17 mouse cellular contexts compared by ENCODE assay signal in genomic region chr2:6991010-6991421, GRCm38 (mm10).
DNase-seq lines count a peak whose midpoint lies in the region; ATAC-seq and TF ChIP-seq lines count a peak whose summit lies in the region.
"Had no signal": no experiment of that assay in that cellular context is flagged by ENCODE, and none has a peak within 500 bp of the region (broad histone marks: within the 10 kb centered on the region; RNA-seq: fewer than 3 reads in every experiment).

No protein-coding gene starts in this region.

- no peak for TF ChIP-seq EP300 in heart, adult 2 months (IDR thresholded peaks at IDR 0.05; ENCODE audit: insufficient read depth, low read depth, low read length)

- H3K27me3 ChIP-seq in heart, adult 2 months (ENCODE audit: control insufficient read depth, insufficient read depth, low read length): no peaks in the 10 kb centered on the region
- no peaks in the 10 kb centered on the region for H3K27me3 ChIP-seq in lung, embryonic 16.5 days (ENCODE audit: control insufficient read depth, insufficient read depth, low read depth, low read length)
- H3K27me3 ChIP-seq in heart, embryonic 16.5 days (ENCODE audit: control insufficient read depth, insufficient read depth, low read length): no peaks in the 10 kb centered on the region
- H3K27me3 ChIP-seq: hindbrain, embryonic 15.5 days; intestine, embryonic 15.5 days had no signal

- intact Hi-C loops in heart, adult 2 months (cut with DNase I): no loop called here
- intact Hi-C loops in gastrocnemius, adult 2 months (cut with DNase I): no loop called here

- no peak for TF ChIP-seq CTCF in heart, adult 2 months (IDR thresholded peaks at IDR 0.05)
- TF ChIP-seq CTCF in lung, adult 2 months (IDR thresholded peaks at IDR 0.05; ENCODE audit: insufficient read depth, low read length): no peak
- TF ChIP-seq CTCF in gastrocnemius, adult 2 months (IDR thresholded peaks at IDR 0.05): no peak

- H3K36me3 ChIP-seq in heart, adult 2 months (ENCODE audit: control insufficient read depth, insufficient read depth, low read length): no peaks in the 10 kb centered on the region
- no peaks in the 10 kb centered on the region for H3K36me3 ChIP-seq in lung, embryonic 16.5 days (ENCODE audit: control insufficient read depth, insufficient read depth, low read length)
- no peaks in the 10 kb centered on the region for H3K36me3 ChIP-seq in heart, embryonic 16.5 days (ENCODE audit: control insufficient read depth, insufficient read depth)
- H3K36me3 ChIP-seq: hindbrain, embryonic 15.5 days; intestine, embryonic 15.5 days; limb, embryonic 10.5 days; midbrain, embryonic 10.5 days had no signal

- no peak for TF ChIP-seq POLR2A in heart, adult 2 months (IDR thresholded peaks at IDR 0.05; ENCODE audit: insufficient read depth, low read depth, low read length)
- no peak for TF ChIP-seq POLR2A in lung, adult 2 months (IDR thresholded peaks at IDR 0.05; ENCODE audit: borderline replicate concordance, extremely low read depth, low read depth, low read length)

- 48% methylated on average over 5 of the region's 5 CpGs for WGBS in heart, adult 2 months
- 53% methylated on average over 5 of the region's 5 CpGs for WGBS in lung, embryonic 16.5 days
- 58% methylated on average over 5 of the region's 5 CpGs for WGBS in lung, adult 2 months
- 35% methylated on average over 5 of the region's 5 CpGs for WGBS in heart, embryonic 16.5 days

- peak; percentile 57 for ATAC-seq in lung, embryonic 16.5 days (ENCODE audit: low read depth)
- peak; percentile 76 for ATAC-seq in heart, embryonic 16.5 days (replicated peaks; ENCODE audit: extremely low read depth, insufficient read depth, low FRiP score)
- ATAC-seq: forebrain, embryonic 14.5 days; intestine, embryonic 15.5 days; liver, postnatal 0 days had no signal

- H3K4me2 ChIP-seq in lung, embryonic 16.5 days (ENCODE audit: low read depth, low read length): no peak overlapping the region
- peak overlapping the region; percentile 41; the same call in 1 of the 2 replicates for H3K4me2 ChIP-seq in heart, embryonic 16.5 days (ENCODE audit: low read depth, low read length)
- H3K4me2 ChIP-seq: hindbrain, embryonic 15.5 days; intestine, embryonic 15.5 days had no signal

- H3K27ac ChIP-seq in heart, adult 2 months: peak overlapping the region; percentile 51
- no peak overlapping the region for H3K27ac ChIP-seq in lung, embryonic 16.5 days (ENCODE audit: low read length)
- peak overlapping the region; percentile 72 for H3K27ac ChIP-seq in heart, embryonic 16.5 days (ENCODE audit: low read length)
- no peak overlapping the region for H3K27ac ChIP-seq in gastrocnemius, adult 2 months
- H3K27ac ChIP-seq: hindbrain, embryonic 15.5 days; intestine, embryonic 15.5 days; limb, embryonic 10.5 days; midbrain, embryonic 10.5 days had no signal

- H3K4me1 ChIP-seq in heart, adult 2 months (ENCODE audit: control insufficient read depth, insufficient read depth, low read length): no peaks in the 10 kb centered on the region; the same call in 1 of the 2 replicates
- H3K4me1 ChIP-seq in lung, embryonic 16.5 days (replicated peaks; ENCODE audit: control insufficient read depth, insufficient read depth, low read length): no peaks in the 10 kb centered on the region; the same call in 1 of the 2 replicates
- no peaks in the 10 kb centered on the region for H3K4me1 ChIP-seq in lung, adult 2 months (ENCODE audit: control insufficient read depth, insufficient read depth, low read length)
- peaks cover 12% of the 10 kb centered on the region for H3K4me1 ChIP-seq in heart, embryonic 16.5 days (ENCODE audit: control insufficient read depth, insufficient read depth, low read length)
- H3K4me1 ChIP-seq: hindbrain, embryonic 15.5 days; intestine, embryonic 15.5 days; limb, embryonic 10.5 days had no signal

- no peak overlapping the region for H3K4me3 ChIP-seq in heart, adult 2 months
- no peak overlapping the region for H3K4me3 ChIP-seq in lung, embryonic 16.5 days (ENCODE audit: low read length)
- H3K4me3 ChIP-seq in lung, adult 2 months (replicated peaks; ENCODE audit: extremely low read depth, low read depth, low read length): no peak overlapping the region
- 0 out of 2 replicates have a peak overlapping the region, but pooled peaks have one; percentile 12 for H3K4me3 ChIP-seq in heart, embryonic 16.5 days (ENCODE audit: low read length)
- H3K4me3 ChIP-seq in gastrocnemius, adult 2 months: no peak overlapping the region
- H3K4me3 ChIP-seq: hindbrain, embryonic 15.5 days; intestine, embryonic 15.5 days; limb, embryonic 10.5 days; midbrain, embryonic 10.5 days had no signal

- no peaks in the 10 kb centered on the region for H3K9me3 ChIP-seq in lung, embryonic 16.5 days (ENCODE audit: control insufficient read depth, low read length)
- no peaks in the 10 kb centered on the region for H3K9me3 ChIP-seq in heart, embryonic 16.5 days (replicated peaks; ENCODE audit: control insufficient read depth, low read length)
- H3K9me3 ChIP-seq: hindbrain, embryonic 15.5 days; intestine, embryonic 15.5 days; limb, embryonic 10.5 days; midbrain, embryonic 10.5 days had no signal

- H3K9ac ChIP-seq in heart, adult 2 months (ENCODE audit: low read depth, low read length): no peak overlapping the region
- H3K9ac ChIP-seq in lung, embryonic 16.5 days (ENCODE audit: low read length): no peak overlapping the region
- H3K9ac ChIP-seq in heart, embryonic 16.5 days (ENCODE audit: low read length): no peak overlapping the region
- H3K9ac ChIP-seq: hindbrain, embryonic 15.5 days; intestine, embryonic 15.5 days; liver, postnatal 0 days had no signal

- H3K79me2 ChIP-seq in heart, adult 2 months (replicated peaks; ENCODE audit: control insufficient read depth, insufficient read depth, low read length): no peaks in the 10 kb centered on the region

- peak in 1 of 2 experiments; percentile 30 for DNase-seq in heart, adult 2 months
- no peak for DNase-seq in heart, adult 8-10 months (ENCODE audit: low spot score)
- no peak for DNase-seq in lung, adult 2 months
- DNase-seq in adrenal gland, postnatal 36 days: no peak
- no peak for DNase-seq in gastrocnemius, adult 2 months
- DNase-seq: B cell, adult 2 months; cerebellum, adult 8-10 months; kidney, postnatal 36 days; liver, postnatal 0 days; thymus, adult 2 months had no signal

Comparison
In these comparisons a context has a peak if more than half of its experiments do, and no peak if none do; other contexts are left out.
1. H3K27ac ChIP-seq: peak in heart, adult 2 months (single experiment) and heart, embryonic 16.5 days (single experiment); none in lung, embryonic 16.5 days (single experiment) and gastrocnemius, adult 2 months (single experiment).